Mouse (Mus musculus) spleen, adult 2 months (tissue): ENCODE measurements around the gene Slc16a6. TPM values are rescaled to one million over a fixed set of nuclear protein-coding genes. Genes with fewer than 3 reads are reported as not detected.
A peak's percentile ranks its signal among the peaks of the same experiment; 100 is the strongest.

Experiments used
- DNase-seq, 2 experiments: peaks; one replicate each; pipeline versions ENCODE4 v3.0.0 to v3.0.0-alpha.2; 2012 to 2021; ENCODE audit warnings: low spot score in 2 of 2, low read depth in 1 of 2
- H3K27ac ChIP-seq: fragments of 200-500 bp; 2 replicates; pipeline ENCODE4 v1.5.1; 2012; ENCODE audit warnings: low read length, inconsistent platforms; ENCODE audit not compliant: insufficient read depth
- H3K27me3 ChIP-seq: fragments of 200-500 bp; 2 replicates; pipeline ENCODE4 v1.6.1; 2012; ENCODE audit warnings: mild to moderate bottlenecking, moderate library complexity, low read length, inconsistent platforms; ENCODE audit not compliant: control insufficient read depth, insufficient read depth
- H3K36me3 ChIP-seq: fragments of 200-500 bp; 2 replicates; pipeline ENCODE4 v1.6.1; 2012; ENCODE audit warnings: mild to moderate bottlenecking, low read length, inconsistent platforms; ENCODE audit not compliant: control insufficient read depth, insufficient read depth
- H3K4me1 ChIP-seq: fragments of 200-500 bp; 2 replicates; pipeline ENCODE4 v1.6.1; 2011; ENCODE audit warnings: inconsistent platforms; ENCODE audit not compliant: control insufficient read depth, insufficient read depth, insufficient read length
- H3K4me3 ChIP-seq: fragments of 200-500 bp; 2 replicates; pipeline ENCODE4 v1.5.1; 2011; ENCODE audit warnings: mild to moderate bottlenecking, inconsistent platforms; ENCODE audit not compliant: insufficient read depth, insufficient read length; ENCODE audit errors: extremely low read depth
- CTCF ChIP-seq: fragments of 200-500 bp; IDR thresholded peaks from 2 replicates; pipeline ENCODE4 v1.5.1; 2011; ENCODE audit warnings: mild to moderate bottlenecking, inconsistent platforms; ENCODE audit not compliant: insufficient read depth, insufficient read length, insufficient replicate concordance; ENCODE audit errors: extremely low read depth
- POLR2A ChIP-seq: fragments of 200-500 bp; IDR thresholded peaks from 2 replicates; pipeline ENCODE4 v1.6.1; 2011; ENCODE audit warnings: low read depth, low read length, inconsistent platforms
- whole genome bisulfite sequencing: fragments of 180-500 bp; shearing (Covaris S2); methylation state at CpG from one replicate; pipeline ENCODE4 v1.1.7; 2018; 5-methylcytosine and 5-hydroxymethylcytosine counted together
- polyA plus RNA-seq: library from polyadenylated mRNA; depleted of rRNA; stranded (reverse); fragments of >200 nt; gene quantifications from 2 replicates; pipeline ENCODE4 v1.2.3, GENCODE M21; 2012

The Slc16a6 gene
- polyA plus RNA-seq, 1 experiment = 9.8 TPM

DNA sequence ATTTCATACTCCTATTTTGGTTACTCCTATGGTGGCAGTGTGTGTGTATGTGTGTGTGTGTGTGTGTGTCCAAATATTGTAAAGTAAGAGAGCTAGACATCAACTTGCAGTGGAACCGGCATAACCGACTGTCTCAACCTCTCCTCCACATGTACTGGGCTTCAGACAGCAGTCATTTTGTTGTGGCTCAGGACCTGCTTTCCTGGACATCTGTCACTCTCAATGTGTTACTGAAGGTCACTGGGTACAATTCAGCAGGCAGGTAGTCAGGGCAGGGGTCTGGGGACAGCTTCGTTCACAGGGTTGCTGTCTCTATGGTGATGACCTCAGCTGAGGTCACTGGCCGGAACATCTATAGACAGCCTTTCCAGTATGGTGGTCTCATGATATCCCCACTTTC is 32.4 kb upstream of the Slc16a6 start:
- H3K27ac ChIP-seq = no peak overlapping the region
- no peaks in the 10 kb centered on the region for H3K27me3 ChIP-seq
- H3K36me3 ChIP-seq = no peaks in the 10 kb centered on the region
- no peaks in the 10 kb centered on the region for H3K4me1 ChIP-seq
- no peak overlapping the region for H3K4me3 ChIP-seq
- TF ChIP-seq POLR2A (no peak), CTCF (no peak)
- no peak for DNase-seq
- WGBS = 96% methylated on average over 4 of the region's 4 CpGs

DNA sequence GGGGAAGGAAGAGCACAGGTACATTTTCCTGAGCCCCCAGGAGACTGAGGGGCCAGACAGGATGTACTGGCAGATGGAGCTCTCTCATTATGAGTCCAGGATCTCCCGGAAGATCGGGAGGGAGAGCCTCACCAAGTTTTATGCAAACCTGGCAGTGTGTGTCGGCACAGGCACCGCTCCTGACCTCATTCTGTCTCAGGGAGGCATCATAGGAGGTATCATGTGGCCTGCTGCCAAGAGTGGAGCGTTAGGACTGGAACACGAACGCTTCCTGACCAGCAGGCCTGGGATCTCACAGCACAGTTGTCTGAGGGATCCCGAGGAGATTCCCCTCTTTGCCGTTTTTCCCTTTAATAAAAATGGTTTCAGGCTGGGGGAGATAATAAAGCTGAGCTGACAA is 31.6 kb upstream of the Slc16a6 start:
- Histone ChIP-seq H3K36me3 (no peaks in the 10 kb centered on the region), H3K27me3 (no peaks in the 10 kb centered on the region), H3K27ac (no peak overlapping the region), H3K4me1 (no peaks in the 10 kb centered on the region), H3K4me3 (no peak overlapping the region)
- no peak for DNase-seq
- TF ChIP-seq CTCF (no peak), POLR2A (no peak)
- 86% methylated on average over 9 of the region's 9 CpGs for whole genome bisulfite sequencing

DNA sequence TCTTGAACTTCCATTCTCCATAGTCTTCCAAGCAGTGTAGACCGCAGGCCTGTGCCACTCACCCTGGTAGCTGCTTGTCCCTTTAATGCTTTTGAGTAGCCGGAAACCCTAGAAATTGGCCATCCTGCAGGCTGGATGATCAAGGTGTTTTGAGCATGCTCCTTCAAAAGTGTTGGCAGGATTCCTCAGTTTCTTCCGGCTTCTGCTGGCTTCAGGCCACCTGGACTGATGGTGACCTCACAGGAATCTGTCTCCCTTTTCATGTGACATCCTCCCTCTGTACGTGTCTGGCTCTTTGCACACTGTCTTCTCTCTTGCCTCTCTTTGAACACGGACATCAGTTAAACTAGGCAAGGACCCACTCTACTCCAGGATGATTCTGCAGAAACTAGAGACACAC is 26.8 kb upstream of the Slc16a6 start:
- DNase-seq = no peak

DNA sequence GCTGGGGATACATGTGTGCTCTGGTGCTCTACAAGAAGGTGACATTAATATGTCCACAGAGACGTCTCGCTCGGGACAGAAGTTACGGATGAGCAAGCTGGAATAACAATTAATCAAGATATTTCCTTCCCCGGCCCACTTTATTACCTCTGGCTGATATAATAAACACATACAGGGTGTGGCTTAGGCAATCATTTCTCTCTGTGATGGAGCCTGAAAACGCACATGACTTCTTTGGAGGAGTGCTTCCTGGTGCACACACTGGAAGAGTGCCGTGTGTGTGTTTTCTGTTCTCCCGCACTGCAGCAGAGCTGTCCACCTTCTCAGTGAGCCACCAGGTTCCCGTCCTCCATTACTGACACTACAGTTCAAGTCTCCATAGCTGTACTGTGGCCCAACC is 24.6 kb upstream of the Slc16a6 start:
- Histone ChIP-seq H3K27me3 (no peaks in the 10 kb centered on the region), H3K27ac (no peak overlapping the region), H3K4me1 (peaks cover 37% of the 10 kb centered on the region), H3K4me3 (no peak overlapping the region), H3K36me3 (no peaks in the 10 kb centered on the region)
- no peak for DNase-seq
- 64% methylated on average over 9 of the region's 9 CpGs for WGBS
- TF ChIP-seq CTCF = no peak
- no peak for TF ChIP-seq POLR2A

More for the DNA sequence above, 26.8 kb upstream of the Slc16a6 start:
- TF ChIP-seq POLR2A = no peak
- no peak for TF ChIP-seq CTCF
- Histone ChIP-seq H3K27me3 (no peaks in the 10 kb centered on the region), H3K4me3 (no peak overlapping the region), H3K4me1 (peaks cover 31% of the 10 kb centered on the region), H3K36me3 (no peaks in the 10 kb centered on the region), H3K27ac (no peak overlapping the region)
- WGBS = 90% methylated on average over 5 of the region's 5 CpGs

DNA sequence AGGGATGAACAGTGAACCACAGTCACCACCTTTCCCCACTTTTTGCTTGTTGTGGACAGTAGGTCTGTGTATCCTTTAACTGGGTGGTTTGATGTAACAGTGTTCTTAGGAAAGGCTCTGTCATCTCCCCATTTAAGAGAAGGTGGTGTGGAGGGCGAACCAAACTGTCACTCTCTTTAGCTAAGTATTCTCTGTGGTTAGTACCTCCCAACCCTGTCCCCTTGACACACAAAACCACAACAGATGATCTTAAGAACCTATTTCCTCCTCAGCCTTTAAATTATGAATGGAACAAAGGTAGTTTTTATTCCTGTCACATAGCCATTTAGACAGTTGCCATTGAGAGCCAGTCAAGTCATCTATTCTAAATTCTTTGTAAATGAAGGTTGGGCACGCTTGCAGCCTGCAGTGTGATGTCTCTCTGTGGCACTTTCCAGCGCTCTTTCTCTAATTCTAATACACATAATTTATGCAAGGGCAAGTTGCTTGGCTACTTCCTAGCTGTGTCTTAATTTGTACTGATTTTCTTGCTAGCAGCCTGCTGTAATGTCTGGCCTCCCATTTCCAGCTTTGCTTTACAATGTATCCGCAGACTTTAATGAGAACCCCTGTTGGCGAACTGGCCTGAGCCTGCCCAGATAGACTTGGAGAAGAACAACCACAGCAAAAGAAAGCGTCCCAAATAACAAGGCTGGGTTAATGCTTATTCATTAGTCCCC is 23.8 kb upstream of the Slc16a6 start:
- no peaks in the 10 kb centered on the region for H3K27me3 ChIP-seq
- TF ChIP-seq POLR2A = no peak
- TF ChIP-seq CTCF = no peak
- 42% methylated on average over 6 of the region's 6 CpGs for WGBS
- no peaks in the 10 kb centered on the region for H3K36me3 ChIP-seq
- peaks cover 37% of the 10 kb centered on the region for H3K4me1 ChIP-seq
- H3K4me3 ChIP-seq = no peak overlapping the region
- DNase-seq = no peak
- peak overlapping the region; percentile 93; the same call in 1 of the 2 replicates for H3K27ac ChIP-seq

DNA sequence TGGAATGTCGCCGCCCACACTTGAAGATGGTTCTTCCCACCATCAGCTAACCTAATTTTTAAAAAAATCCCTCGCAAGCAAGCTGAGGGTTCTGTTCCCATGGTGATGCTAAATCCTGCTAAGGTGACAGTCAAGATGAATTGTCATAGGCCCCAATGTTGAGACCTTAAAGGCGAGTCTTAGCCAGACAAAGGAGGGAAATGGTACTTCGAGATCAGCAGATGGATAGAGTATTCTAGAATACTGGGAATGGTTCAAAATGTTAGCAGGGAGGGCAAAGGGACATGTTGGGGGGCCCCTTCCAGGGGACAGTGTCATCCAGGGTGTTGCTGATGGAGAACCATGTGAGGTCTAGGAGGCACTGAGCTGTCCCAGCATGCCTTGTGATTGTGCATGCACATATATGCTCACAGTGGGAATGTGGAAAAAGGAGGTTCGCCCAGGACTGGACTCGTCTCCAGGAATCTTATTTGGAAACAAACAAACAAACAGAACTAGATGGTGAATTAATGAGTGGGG is 23.1 kb upstream of the Slc16a6 start:
- 47% methylated on average over 7 of the region's 7 CpGs for WGBS
- H3K27ac ChIP-seq = peak overlapping the region; percentile 93
- no peaks in the 10 kb centered on the region for H3K27me3 ChIP-seq
- H3K36me3 ChIP-seq = no peaks in the 10 kb centered on the region
- TF ChIP-seq POLR2A (no peak), CTCF (no peak)
- peaks cover 37% of the 10 kb centered on the region for H3K4me1 ChIP-seq
- no peak for DNase-seq
- peak overlapping the region; percentile 17; the same call in 1 of the 2 replicates for H3K4me3 ChIP-seq
